Mouse (Mus musculus): Measurements from ENCODE around the gene Galnt18.

- TF ChIP-seq CTCF (IDR thresholded peaks at IDR 0.05; ENCODE audit: low read depth): peak; percentile 95
- no peak for TF ChIP-seq EP300 (IDR thresholded peaks at IDR 0.05; ENCODE audit: low read depth)
These were observed 2.3 kb upstream of the Galnt18 start for GRCm38 (mm10) chr7:111782126-111782525.
